Mouse (Mus musculus) bone marrow, adult 2 months (tissue): ENCODE measurements at regions not wholly inside any gene's neighbourhood (a gene's known extent, or its start where the extent isn't known, plus 50 kb on each side); places are given as distances from the start of the nearest gene placed in this dataset.

Experiments used
- CTCF ChIP-seq: fragments of 200-500 bp; IDR thresholded peaks from 2 replicates; pipeline ENCODE4 v1.5.1; 2011; ENCODE audit warnings: low read length, control low read depth; ENCODE audit not compliant: control insufficient read depth, insufficient read depth
- POLR2A ChIP-seq: fragments of 200-500 bp; IDR thresholded peaks from 2 replicates; pipeline ENCODE4 v1.6.1; 2011; ENCODE audit warnings: low read depth, mild to moderate bottlenecking, control low read depth, low read length, borderline replicate concordance; ENCODE audit not compliant: control insufficient read depth

GRCm38 (mm10) chr17:4208142-4208925, 512.3 kb upstream of the Nox3 start:
- TF ChIP-seq CTCF = no peak
- no peak for TF ChIP-seq POLR2A
